Mouse (Mus musculus): ENCODE results near the gene Shcbp1l. TPM values are rescaled to one million over a fixed set of nuclear protein-coding genes. Genes with fewer than 3 reads are reported as not detected.

Gene Shcbp1l
- total RNA-seq, 4 experiments from 2014 or later: 3.4 to 3.9 (median 3.8) TPM

GRCm38 (mm10) chr1:153486767-153487499, 62.0 kb downstream of the Shcbp1l start:
- DNase-seq (ENCODE audit: low spot score in 2 of 2): peak; percentile 26 to 32

GRCm38 (mm10) chr1:153487500-153487879, 62.5 kb downstream of the Shcbp1l start, which contains the start of gene Dhx9:
TSS of gene Dhx9 (minus strand) at chr1:153487660.
- peak; percentile 91 to 97 for DNase-seq (ENCODE audit: low spot score in 2 of 2)

DNA sequence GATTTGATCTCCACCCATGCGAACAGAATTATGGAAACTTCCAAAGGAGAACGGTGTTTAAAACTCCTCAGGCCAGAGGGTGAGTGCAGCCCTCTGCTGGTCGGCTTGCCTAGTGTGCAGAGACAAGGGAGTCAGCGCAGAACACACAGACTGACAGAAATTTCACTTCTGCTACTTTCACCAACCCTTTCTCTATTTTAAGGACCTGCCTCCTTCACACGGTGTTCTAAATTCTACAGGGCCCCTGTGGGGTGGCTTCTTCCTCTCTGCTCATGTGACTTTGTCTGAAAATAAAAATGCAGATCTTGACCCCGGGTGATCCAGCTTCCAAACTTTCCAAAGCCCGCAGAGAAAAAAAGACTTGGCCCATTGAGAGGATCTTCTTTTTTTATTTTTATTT, 64.2 kb downstream of the Shcbp1l start:
- DNase-seq (ENCODE audit: low spot score in 2 of 2): no peak

DNA sequence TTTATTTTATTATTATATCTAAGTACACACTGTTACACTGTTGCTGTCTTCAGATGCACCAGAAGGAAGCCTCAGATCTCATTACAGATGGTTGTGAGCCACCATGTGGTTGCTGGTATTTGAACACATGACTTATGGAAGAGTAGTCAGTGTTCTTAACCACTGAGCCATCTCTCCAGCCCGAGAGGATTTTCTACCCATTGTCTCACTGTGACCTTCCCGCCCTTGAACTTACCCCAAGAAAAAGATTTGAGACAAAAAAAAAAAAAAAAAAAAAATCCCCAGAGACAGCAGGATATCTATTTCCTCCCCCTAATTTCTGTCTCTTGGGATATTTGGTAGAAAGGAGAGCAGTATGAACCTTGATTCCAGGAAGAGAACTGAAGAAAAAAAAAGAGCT, 64.6 kb downstream of the Shcbp1l start:
- no peak for DNase-seq (ENCODE audit: low spot score in 2 of 2)

DNA sequence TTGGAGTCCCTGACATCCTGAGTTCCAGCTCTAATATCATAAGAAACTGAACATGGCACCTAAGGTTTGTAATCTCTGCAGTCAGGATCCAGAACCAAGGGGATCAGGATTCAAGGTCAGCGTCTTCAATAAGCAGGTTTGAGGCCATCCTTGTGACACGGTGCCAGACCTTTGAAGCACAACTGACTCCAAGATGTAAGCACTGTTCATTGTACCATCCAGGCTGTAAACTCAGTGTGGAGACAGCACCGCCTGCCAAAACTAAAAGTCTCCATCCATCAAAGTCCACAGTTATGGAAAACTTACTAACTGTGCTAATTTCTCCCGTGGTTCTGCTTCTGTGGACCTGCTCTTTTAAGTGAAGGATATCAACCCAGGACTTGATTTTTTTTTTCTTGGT, 65.0 kb downstream of the Shcbp1l start:
- DNase-seq (ENCODE audit: low spot score in 2 of 2): no peak

- DNase-seq (ENCODE audit: low spot score in 2 of 2): no peak
These were observed 66.4 kb downstream of the Shcbp1l start for GRCm38 (mm10) chr1:153491345-153491744.

DNA sequence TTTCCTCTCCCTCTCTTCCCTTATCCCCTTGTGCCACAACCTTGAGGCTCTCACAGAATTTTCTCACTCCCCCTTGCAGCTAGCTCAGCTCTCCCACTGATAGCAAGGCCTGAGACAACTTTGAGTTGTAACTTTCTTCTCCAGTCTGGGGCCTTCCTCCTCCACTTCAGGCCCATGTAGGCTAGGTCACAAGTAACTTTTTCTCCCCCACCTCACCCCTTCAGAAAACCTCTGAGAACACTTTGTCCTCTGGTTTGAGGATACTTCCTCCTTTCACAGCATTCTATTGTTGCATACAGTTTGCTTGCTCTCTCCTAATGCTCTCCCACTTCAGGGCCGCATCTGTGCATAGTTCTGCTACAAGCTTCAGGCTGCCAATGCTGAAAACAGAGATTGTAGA, 66.9 kb downstream of the Shcbp1l start:
- no peak for DNase-seq (ENCODE audit: low spot score in 2 of 2)

- no peak for DNase-seq (ENCODE audit: low spot score in 2 of 2)
These were observed 68.4 kb downstream of the Shcbp1l start for GRCm38 (mm10) chr1:153493338-153493737.

GRCm38 (mm10) chr1:153493931-153494330, 69.0 kb downstream of the Shcbp1l start:
- DNase-seq (ENCODE audit: low spot score in 2 of 2): no peak

DNA sequence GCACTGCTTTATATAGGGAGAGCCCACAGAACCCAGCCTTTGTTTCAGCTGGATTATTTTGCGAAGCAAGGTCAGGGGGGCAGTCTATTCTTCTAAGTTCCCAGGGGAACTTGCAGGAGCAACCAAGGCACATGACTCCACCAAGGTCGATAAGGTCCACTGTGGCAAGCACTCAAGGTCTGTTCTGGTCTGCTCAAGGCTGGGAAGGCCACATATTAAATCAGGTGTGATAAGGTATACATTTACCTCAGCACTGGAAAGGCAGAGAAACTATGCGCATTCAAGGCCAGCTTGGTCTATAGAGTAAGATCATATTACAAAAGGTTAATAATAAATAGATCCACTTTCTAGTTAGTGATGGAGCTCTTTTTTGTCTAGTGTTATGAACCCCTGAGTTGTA, 71.1 kb downstream of the Shcbp1l start:
- DNase-seq (ENCODE audit: low spot score in 2 of 2): no peak

- no peak for DNase-seq (ENCODE audit: low spot score in 2 of 2)
These were observed 75.1 kb downstream of the Shcbp1l start for GRCm38 (mm10) chr1:153500030-153500429.

DNA sequence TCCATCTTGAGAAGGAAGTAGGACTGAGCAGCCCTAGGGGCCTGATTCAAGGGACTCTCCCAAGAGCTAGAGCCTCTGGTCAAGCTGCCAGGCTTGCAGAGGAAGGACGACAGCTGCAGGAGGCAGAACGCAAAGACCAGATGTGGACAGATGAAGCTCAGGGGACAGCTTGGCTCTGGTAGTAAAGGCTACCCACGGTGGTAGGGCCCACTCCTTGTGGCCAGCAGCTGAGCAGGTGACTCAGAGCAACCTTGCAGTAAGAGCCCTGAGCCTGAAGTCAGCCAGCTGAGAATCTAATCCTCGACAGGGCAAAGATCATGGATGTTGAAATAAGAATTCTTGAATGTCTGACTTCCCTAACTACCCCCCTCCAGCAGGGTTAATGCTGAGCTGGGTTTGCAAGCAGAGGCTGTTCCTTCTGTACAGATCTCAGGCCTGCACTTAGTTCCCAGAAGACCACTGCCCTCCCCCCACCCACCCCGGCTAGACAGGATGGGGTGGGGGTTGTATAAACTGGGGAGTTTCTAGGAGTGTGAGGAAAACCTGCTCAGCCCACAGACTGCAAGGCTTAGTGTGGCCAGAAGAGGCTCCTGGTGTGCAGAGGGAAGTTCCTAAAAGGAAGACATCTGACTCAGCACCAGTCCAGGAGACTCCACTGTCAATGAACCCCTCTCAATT, 76.8 kb downstream of the Shcbp1l start:
- DNase-seq (ENCODE audit: low spot score in 2 of 2): no peak

Other genes with a start within 250 kb of the Shcbp1l start
- gene Lamc2, start 238.7 kb upstream of the Shcbp1l start, total RNA-seq (2022): 10 to 100 TPM in 1 of 4 experiments, 1 to 10 TPM in 3; 8.3 to 10.1 (median 8.7) TPM
- gene Lamc1, start 92.4 kb upstream of the Shcbp1l start, total RNA-seq (2022): 10 to 100 TPM; 23.8 to 28.5 (median 27.2) TPM
- 100 to 1,000 TPM in 1 of 4 experiments, 10 to 100 TPM in 3; 90.2 to 100 (median 92.8) TPM for gene Dhx9, start 62.5 kb downstream of the Shcbp1l start, total RNA-seq (2022)
- 1 to 10 TPM; 5.1 to 7.2 (median 6.2) TPM for gene Npl, start 124.9 kb downstream of the Shcbp1l start, total RNA-seq (2022)
- gene Rgs8, start 227.9 kb downstream of the Shcbp1l start, total RNA-seq (2022): 10 to 100 TPM; 67.8 to 86.0 (median 75.7) TPM

Measured in left cerebral cortex, adult 8-10 months (tissue).